Mouse (Mus musculus): ENCODE data around the gene Ano10. TPM values are rescaled to one million over a fixed set of nuclear protein-coding genes. Genes with fewer than 3 reads are reported as not detected.

The Ano10 gene
- polyA plus RNA-seq, 1 experiment from 2014 or later = 38.0 TPM

GRCm38 (mm10) chr9:122219934-122220333 lies 74.3 kb downstream of the Ano10 start:
- Histone ChIP-seq H3K4me2 (replicated peaks) (no peak overlapping the region), H3K4me3 (no peak overlapping the region), H3K4me1 (peaks cover 10% of the 10 kb centered on the region), H3K9ac (no peak overlapping the region), H3K27ac (no peak overlapping the region), H3K9me3 (no peaks in the 10 kb centered on the region), H3K36me3 (no peaks in the 10 kb centered on the region), H3K27me3 (no peaks in the 10 kb centered on the region)
- 63% methylated on average over 2 of the region's 2 CpGs for WGBS
- no peak for ATAC-seq (ENCODE audit: low FRiP score, low read depth)

GRCm38 (mm10) chr9:122216945-122217529 lies 77.2 kb downstream of the Ano10 start:
- H3K4me2 ChIP-seq (replicated peaks) = no peak overlapping the region
- no peaks in the 10 kb centered on the region for H3K4me1 ChIP-seq
- no peak for ATAC-seq (ENCODE audit: low FRiP score, low read depth)
- 81% methylated on average over 7 of the region's 7 CpGs for WGBS
- no peak overlapping the region for H3K4me3 ChIP-seq
- no peaks in the 10 kb centered on the region for H3K9me3 ChIP-seq
- no peaks in the 10 kb centered on the region for H3K36me3 ChIP-seq
- H3K27me3 ChIP-seq = no peaks in the 10 kb centered on the region
- no peak overlapping the region for H3K27ac ChIP-seq
- H3K9ac ChIP-seq = no peak overlapping the region

GRCm38 (mm10) chr9:122215118-122215517 lies 79.1 kb downstream of the Ano10 start:
- Histone ChIP-seq H3K27me3 (no peaks in the 10 kb centered on the region), H3K4me3 (no peak overlapping the region), H3K9ac (no peak overlapping the region), H3K4me1 (no peaks in the 10 kb centered on the region), H3K9me3 (no peaks in the 10 kb centered on the region), H3K36me3 (no peaks in the 10 kb centered on the region), H3K4me2 (replicated peaks) (no peak overlapping the region), H3K27ac (no peak overlapping the region)
- ATAC-seq (ENCODE audit: low FRiP score, low read depth) = no peak

DNA sequence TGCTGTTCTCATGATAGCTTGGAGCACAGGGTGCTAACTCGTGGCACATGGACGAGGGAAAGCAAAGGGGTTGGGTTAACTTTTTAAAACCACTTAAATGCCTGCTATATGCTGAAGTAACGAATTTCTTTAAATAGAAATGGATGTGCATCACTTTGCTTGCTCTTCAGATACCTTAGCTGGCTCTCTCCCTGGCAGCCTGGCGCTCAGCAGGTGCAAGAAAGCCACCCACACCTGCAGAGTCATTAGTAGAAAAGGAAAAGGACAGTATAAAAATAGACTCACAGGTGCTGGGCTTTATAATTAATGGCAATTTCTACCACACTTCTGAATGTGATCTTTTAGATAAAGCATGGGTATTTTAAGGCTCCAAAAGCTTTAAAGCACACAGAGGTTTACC lies 85.9 kb downstream of the Ano10 start:
- no peak overlapping the region for H3K27ac ChIP-seq
- ATAC-seq (ENCODE audit: low FRiP score, low read depth) = no peak
- H3K36me3 ChIP-seq = no peaks in the 10 kb centered on the region
- H3K9me3 ChIP-seq = no peaks in the 10 kb centered on the region
- H3K4me2 ChIP-seq (replicated peaks) = no peak overlapping the region
- peaks cover 6% of the 10 kb centered on the region; the same call in 1 of the 2 replicates for H3K4me1 ChIP-seq
- no peak overlapping the region for H3K9ac ChIP-seq
- WGBS = 69% methylated on average over 4 of the region's 4 CpGs
- H3K4me3 ChIP-seq = no peak overlapping the region
- H3K27me3 ChIP-seq = no peaks in the 10 kb centered on the region

GRCm38 (mm10) chr9:122205543-122206200 lies 88.6 kb downstream of the Ano10 start:
- Histone ChIP-seq H3K27me3 (no peaks in the 10 kb centered on the region), H3K4me3 (no peak overlapping the region), H3K27ac (no peak overlapping the region), H3K36me3 (peaks cover 6% of the 10 kb centered on the region; the same call in 1 of the 2 replicates), H3K9me3 (no peaks in the 10 kb centered on the region), H3K9ac (no peak overlapping the region), H3K4me1 (peaks cover 6% of the 10 kb centered on the region; the same call in 1 of the 2 replicates), H3K4me2 (replicated peaks) (no peak overlapping the region)
- 56% methylated on average over 11 of the region's 11 CpGs for WGBS
- no peak for ATAC-seq (ENCODE audit: low FRiP score, low read depth)

DNA sequence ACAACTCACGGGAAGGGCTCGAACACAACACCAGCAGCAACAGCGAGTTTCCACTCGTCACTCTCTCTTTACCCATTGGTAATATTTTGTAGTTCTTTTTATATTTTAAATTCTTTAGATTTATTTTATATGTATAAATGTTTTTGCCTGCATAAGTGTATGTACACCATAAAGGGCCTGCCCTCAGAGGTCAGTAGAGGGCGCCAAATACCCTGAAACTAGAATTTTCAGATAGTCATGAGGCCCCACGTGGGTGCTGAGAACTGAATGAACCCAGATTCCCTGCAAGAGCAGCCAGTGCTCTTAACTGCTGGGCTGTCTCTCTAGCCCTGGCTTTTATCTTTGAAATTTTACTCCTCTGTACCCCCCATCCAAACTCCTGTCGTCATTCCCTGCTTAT lies 89.7 kb downstream of the Ano10 start:
- 65% methylated on average over 7 of the region's 7 CpGs for WGBS

DNA sequence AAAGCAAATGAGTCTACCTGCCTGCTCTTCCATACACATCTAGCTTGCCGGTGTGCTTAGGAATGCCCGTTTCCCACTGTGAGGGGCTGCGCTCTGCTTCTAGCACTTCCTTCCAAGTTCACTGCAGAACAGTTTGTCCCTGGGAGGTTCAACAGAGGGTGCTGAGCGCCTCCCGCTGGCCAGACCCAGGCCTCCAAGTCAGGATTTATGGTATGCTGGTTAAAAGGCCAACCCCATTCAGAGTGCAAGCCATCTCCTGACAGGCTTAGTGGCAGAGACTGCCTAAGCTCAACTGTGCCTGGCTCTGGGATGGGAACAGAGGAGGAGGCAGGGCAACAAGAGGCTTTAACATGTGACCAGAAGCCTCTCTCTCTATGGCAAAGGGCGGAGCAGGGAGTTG lies 95.0 kb downstream of the Ano10 start:
- Histone ChIP-seq H3K4me2 (replicated peaks) (no peak overlapping the region), H3K27ac (no peak overlapping the region), H3K4me1 (peaks cover 23% of the 10 kb centered on the region), H3K4me3 (no peak overlapping the region), H3K9ac (no peak overlapping the region), H3K9me3 (no peaks in the 10 kb centered on the region), H3K27me3 (no peaks in the 10 kb centered on the region), H3K36me3 (peaks cover 6% of the 10 kb centered on the region; the same call in 1 of the 2 replicates)
- WGBS = 24% methylated on average over 6 of the region's 6 CpGs
- ATAC-seq (ENCODE audit: low FRiP score, low read depth) = no peak

More for the DNA sequence above, 89.7 kb downstream of the Ano10 start:
- no peak for ATAC-seq (ENCODE audit: low FRiP score, low read depth)
- peaks cover 6% of the 10 kb centered on the region; the same call in 1 of the 2 replicates for H3K4me1 ChIP-seq
- no peak overlapping the region for H3K9ac ChIP-seq
- H3K27me3 ChIP-seq = no peaks in the 10 kb centered on the region
- H3K9me3 ChIP-seq = no peaks in the 10 kb centered on the region
- H3K4me2 ChIP-seq (replicated peaks) = no peak overlapping the region
- no peak overlapping the region for H3K27ac ChIP-seq
- peaks cover 6% of the 10 kb centered on the region; the same call in 1 of the 2 replicates for H3K36me3 ChIP-seq
- no peak overlapping the region for H3K4me3 ChIP-seq

DNA sequence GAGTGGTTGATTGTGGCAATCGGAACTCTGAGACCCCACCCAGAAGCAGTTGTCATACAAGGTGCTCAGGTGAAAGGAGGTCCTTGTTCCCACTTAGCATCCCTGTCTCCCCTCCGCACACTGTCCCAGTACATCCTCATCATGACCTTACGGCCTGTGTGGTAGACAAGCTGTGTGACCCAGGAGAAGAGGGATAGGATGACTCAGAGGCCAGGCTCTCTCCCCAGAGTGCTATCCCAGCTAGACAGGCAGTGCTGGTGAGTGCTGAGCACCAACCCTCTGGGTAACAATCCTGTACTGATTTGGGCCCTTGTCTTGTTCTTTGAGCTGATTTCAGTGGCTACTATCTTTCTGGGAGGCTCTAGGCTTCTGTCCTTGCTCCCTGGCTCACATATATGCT lies 95.6 kb downstream of the Ano10 start:
- 85% methylated on average over 3 of the region's 3 CpGs for WGBS
- Histone ChIP-seq H3K9me3 (no peaks in the 10 kb centered on the region), H3K27me3 (no peaks in the 10 kb centered on the region), H3K4me3 (no peak overlapping the region), H3K27ac (no peak overlapping the region), H3K9ac (no peak overlapping the region), H3K4me2 (replicated peaks) (no peak overlapping the region), H3K36me3 (peaks cover 6% of the 10 kb centered on the region; the same call in 1 of the 2 replicates), H3K4me1 (peaks cover 30% of the 10 kb centered on the region)
- ATAC-seq (ENCODE audit: low FRiP score, low read depth) = no peak

GRCm38 (mm10) chr9:122197021-122197420 lies 97.2 kb downstream of the Ano10 start:
- Histone ChIP-seq H3K4me2 (replicated peaks) (no peak overlapping the region), H3K4me3 (no peak overlapping the region), H3K9ac (no peak overlapping the region), H3K27me3 (no peaks in the 10 kb centered on the region), H3K36me3 (peaks cover 6% of the 10 kb centered on the region; the same call in 1 of the 2 replicates), H3K27ac (0 out of 2 replicates have a peak overlapping the region, but pooled peaks have one; percentile 6), H3K4me1 (peaks cover 32% of the 10 kb centered on the region), H3K9me3 (no peaks in the 10 kb centered on the region)
- no peak for ATAC-seq (ENCODE audit: low FRiP score, low read depth)
- WGBS = 46% methylated on average over 5 of the region's 5 CpGs

DNA sequence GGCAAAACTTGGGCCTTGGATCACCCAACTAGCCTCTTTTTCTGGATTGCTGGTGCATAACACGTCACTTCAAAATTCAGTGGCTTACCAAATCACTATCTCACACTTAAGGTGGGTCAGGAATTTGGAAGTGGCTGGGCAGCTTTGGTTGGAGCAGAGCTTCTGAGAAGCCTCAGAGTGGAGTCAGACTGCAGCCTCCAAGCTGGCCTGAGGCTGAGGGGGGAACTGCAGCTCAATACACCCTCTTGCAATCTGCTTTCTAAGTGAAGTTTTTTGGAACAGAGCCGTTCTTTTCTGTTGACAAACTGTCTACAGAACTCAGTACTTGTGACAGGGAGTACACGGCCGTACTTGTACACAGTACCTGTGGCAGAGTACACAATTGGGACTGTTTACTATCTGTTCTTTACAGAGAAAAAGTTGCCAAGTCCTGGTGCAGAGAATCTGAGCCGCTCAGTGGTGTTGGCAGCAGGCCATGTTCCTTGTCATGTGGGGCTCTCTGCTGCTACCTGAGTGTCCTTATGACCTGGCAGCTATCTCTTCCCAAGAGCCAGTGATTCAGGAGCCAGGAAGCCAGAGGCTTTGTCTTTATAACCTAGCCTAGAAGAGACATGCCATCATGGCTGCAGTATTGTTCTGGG lies 99.1 kb downstream of the Ano10 start:
- Histone ChIP-seq H3K27me3 (no peaks in the 10 kb centered on the region), H3K4me3 (no peak overlapping the region), H3K9ac (no peak overlapping the region), H3K4me1 (peaks cover 32% of the 10 kb centered on the region), H3K4me2 (replicated peaks) (no peak overlapping the region), H3K36me3 (no peaks in the 10 kb centered on the region), H3K27ac (no peak overlapping the region), H3K9me3 (no peaks in the 10 kb centered on the region)
- WGBS = 75% methylated on average over 5 of the region's 5 CpGs
- no peak for ATAC-seq (ENCODE audit: low FRiP score, low read depth)

DNA sequence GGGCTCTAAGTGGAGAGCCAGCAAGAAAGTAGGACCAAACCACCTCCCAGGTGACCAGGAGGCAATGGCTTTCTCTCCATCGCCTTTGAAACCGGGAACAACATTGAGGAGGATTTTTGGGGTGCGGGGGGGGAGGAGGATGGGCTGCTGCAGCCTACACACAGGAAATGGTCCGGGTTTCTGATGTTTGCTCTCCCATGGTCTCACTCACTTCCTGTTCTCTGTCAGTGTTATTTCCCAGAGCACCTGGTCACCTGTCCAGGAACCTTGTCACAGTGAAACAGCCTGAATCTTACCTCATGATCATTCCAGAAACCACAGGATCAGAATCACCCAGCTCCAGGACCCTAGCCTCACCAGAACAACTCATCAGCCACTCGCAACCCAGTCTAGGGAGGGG lies 100.4 kb downstream of the Ano10 start:
- no peaks in the 10 kb centered on the region for H3K36me3 ChIP-seq
- 69% methylated on average over 5 of the region's 5 CpGs for WGBS
- peaks cover 32% of the 10 kb centered on the region for H3K4me1 ChIP-seq
- H3K4me2 ChIP-seq (replicated peaks) = no peak overlapping the region
- no peak overlapping the region for H3K27ac ChIP-seq
- no peak overlapping the region for H3K9ac ChIP-seq
- ATAC-seq (ENCODE audit: low FRiP score, low read depth) = no peak
- H3K9me3 ChIP-seq = no peaks in the 10 kb centered on the region
- H3K27me3 ChIP-seq = no peaks in the 10 kb centered on the region
- no peak overlapping the region for H3K4me3 ChIP-seq

GRCm38 (mm10) chr9:122193361-122193760 lies 100.9 kb downstream of the Ano10 start:
- H3K4me3 ChIP-seq = no peak overlapping the region
- no peak overlapping the region for H3K27ac ChIP-seq
- H3K4me1 ChIP-seq = peaks cover 32% of the 10 kb centered on the region
- H3K9me3 ChIP-seq = no peaks in the 10 kb centered on the region
- no peaks in the 10 kb centered on the region for H3K27me3 ChIP-seq
- 70% methylated on average over 5 of the region's 5 CpGs for WGBS
- H3K36me3 ChIP-seq = no peaks in the 10 kb centered on the region
- no peak overlapping the region for H3K9ac ChIP-seq
- no peak for ATAC-seq (ENCODE audit: low FRiP score, low read depth)
- H3K4me2 ChIP-seq (replicated peaks) = no peak overlapping the region

Measured in limb, embryonic 13.5 days (tissue).